Mouse (Mus musculus): ENCODE results near the gene Plxna4.

- TF ChIP-seq CTCF (IDR thresholded peaks at IDR 0.05; ENCODE audit: extremely low read depth, insufficient read length, insufficient replicate concordance, low read depth, low read length) = no peak
- no peak for TF ChIP-seq POLR2A (IDR thresholded peaks at IDR 0.05; ENCODE audit: low read depth, low read length)
These were observed 170.6 kb downstream of the Plxna4 start for GRCm38 (mm10) chr6:32417351-32417750.
